Mouse (Mus musculus): ENCODE measurements at regions not wholly inside any gene's neighbourhood (a gene's known extent, or its start where the extent isn't known, plus 50 kb on each side); places are given as distances from the start of the nearest gene placed in this dataset.

GRCm38 (mm10) chr8:89456517-89456916, 412.6 kb upstream of the Sall1 start:
- in situ Hi-C loops (cut with MboI, MseI) = no loop called here

GRCm38 (mm10) chr8:89455731-89456130, 411.8 kb upstream of the Sall1 start:
- in situ Hi-C loops (cut with MboI, MseI) = no loop called here

- in situ Hi-C loops (cut with MboI, MseI) = no loop called here
Measured at GRCm38 (mm10) chr8:89454197-89454596, 410.2 kb upstream of the Sall1 start.

GRCm38 (mm10) chr8:89453724-89454123, 409.8 kb upstream of the Sall1 start:
- in situ Hi-C loops (cut with MboI, MseI) = no loop called here

GRCm38 (mm10) chr8:89444466-89444865, 400.5 kb upstream of the Sall1 start:
- in situ Hi-C loops (cut with MboI, MseI) = no loop called here

GRCm38 (mm10) chr8:89439304-89439703, 395.3 kb upstream of the Sall1 start:
- in situ Hi-C loops (cut with MboI, MseI) = no loop called here

GRCm38 (mm10) chr8:89426969-89427368, 383.0 kb upstream of the Sall1 start:
- in situ Hi-C loops (cut with MboI, MseI) = no loop called here

GRCm38 (mm10) chr8:89415287-89415686, 371.3 kb upstream of the Sall1 start:
- in situ Hi-C loops (cut with MboI, MseI) = no loop called here

GRCm38 (mm10) chr8:89412500-89412899, 368.5 kb upstream of the Sall1 start:
- in situ Hi-C loops (cut with MboI, MseI) = no loop called here

GRCm38 (mm10) chr8:89412046-89412445, 368.1 kb upstream of the Sall1 start:
- in situ Hi-C loops (cut with MboI, MseI) = no loop called here

- in situ Hi-C loops (cut with MboI, MseI) = no loop called here
Measured at GRCm38 (mm10) chr8:89406688-89407087, 362.7 kb upstream of the Sall1 start.

GRCm38 (mm10) chr8:89404287-89404686, 360.3 kb upstream of the Sall1 start:
- in situ Hi-C loops (cut with MboI, MseI) = no loop called here

- in situ Hi-C loops (cut with MboI, MseI) = no loop called here
Measured at GRCm38 (mm10) chr8:89396673-89397072, 352.7 kb upstream of the Sall1 start.

GRCm38 (mm10) chr8:89392749-89393148, 348.8 kb upstream of the Sall1 start:
- in situ Hi-C loops (cut with MboI, MseI) = no loop called here

GRCm38 (mm10) chr8:89388761-89389160, 344.8 kb upstream of the Sall1 start:
- in situ Hi-C loops (cut with MboI, MseI) = no loop called here

- in situ Hi-C loops (cut with MboI, MseI) = no loop called here
Measured at GRCm38 (mm10) chr8:89387295-89387694, 343.3 kb upstream of the Sall1 start.

- in situ Hi-C loops (cut with MboI, MseI) = no loop called here
Measured at GRCm38 (mm10) chr8:89385028-89385427, 341.1 kb upstream of the Sall1 start.

- in situ Hi-C loops (cut with MboI, MseI) = no loop called here
Measured at GRCm38 (mm10) chr8:89383781-89384180, 339.8 kb upstream of the Sall1 start.

- in situ Hi-C loops (cut with MboI, MseI) = no loop called here
Measured at GRCm38 (mm10) chr8:89382538-89383380, 338.8 kb upstream of the Sall1 start.

GRCm38 (mm10) chr8:89380436-89380835, 336.5 kb upstream of the Sall1 start:
- in situ Hi-C loops (cut with MboI, MseI) = no loop called here

- in situ Hi-C loops (cut with MboI, MseI) = no loop called here
Measured at GRCm38 (mm10) chr8:89372761-89373160, 328.8 kb upstream of the Sall1 start.

GRCm38 (mm10) chr8:89371773-89372132, 327.8 kb upstream of the Sall1 start:
- in situ Hi-C loops (cut with MboI, MseI) = no loop called here
